Mouse (Mus musculus): ENCODE data around the gene Gm49322. TPM values are rescaled to one million over a fixed set of nuclear protein-coding genes. Genes with fewer than 3 reads are reported as not detected.
A peak's percentile ranks its signal among the peaks of the same experiment; 100 is the strongest.
"Not testable (repeated sequence)": the region's sequence is repeated elsewhere in the genome, so short reads cannot be mapped to it uniquely, and the experiment has no call there.

The Gm49322 gene
- 1.5 and 1.7 TPM in 2 replicates for polyA plus RNA-seq (2015; fragmentation: Nextera tagmentation; extraction: Ambion mirVana)

DNA sequence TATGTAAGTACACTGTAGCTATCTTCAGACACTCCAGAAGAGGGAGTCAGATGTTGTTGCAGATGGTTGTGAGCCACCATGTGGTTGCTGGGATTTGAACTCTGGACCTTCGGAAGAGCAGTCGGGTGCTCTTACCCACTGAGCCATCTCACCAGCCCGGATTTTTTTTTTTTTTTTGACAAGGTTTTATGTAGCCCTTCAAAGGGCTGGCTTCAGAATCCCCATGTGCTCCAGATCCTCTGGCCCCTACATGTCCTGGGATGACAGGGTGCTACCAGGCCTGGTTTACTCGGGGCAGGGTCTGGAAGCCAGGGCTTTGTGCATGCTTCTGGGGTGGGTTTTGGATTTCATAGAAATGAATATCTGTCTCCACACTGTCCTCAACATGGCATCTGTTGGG, at the start of gene Gm49322:
Gene Gm49322, plus strand, starts transcription at position 301 of the 400 bp plus-strand sequence.
- peaks cover 31% of the 10 kb centered on the region for H3K4me1 ChIP-seq
- H3K27ac ChIP-seq (replicated peaks); H3K9me3 ChIP-seq; H3K4me3 ChIP-seq; ATAC-seq (ENCODE audit: extremely low read depth, insufficient number of reproducible peaks, low FRiP score, low TSS enrichment); H3K27me3 ChIP-seq (replicated peaks): not testable (repeated sequence)
- peak within 1 kb of the TSS; percentile 40; the same call in 1 of the 2 replicates for H3K9ac ChIP-seq
- 0 out of 2 replicates have a peak within 1 kb of the TSS, but pooled peaks have one; percentile 94 for H3K4me2 ChIP-seq
- WGBS, result 75% methylated on average over 4 of the region's 4 CpGs
- peaks cover 48% of the 10 kb centered on the region for H3K36me3 ChIP-seq

DNA sequence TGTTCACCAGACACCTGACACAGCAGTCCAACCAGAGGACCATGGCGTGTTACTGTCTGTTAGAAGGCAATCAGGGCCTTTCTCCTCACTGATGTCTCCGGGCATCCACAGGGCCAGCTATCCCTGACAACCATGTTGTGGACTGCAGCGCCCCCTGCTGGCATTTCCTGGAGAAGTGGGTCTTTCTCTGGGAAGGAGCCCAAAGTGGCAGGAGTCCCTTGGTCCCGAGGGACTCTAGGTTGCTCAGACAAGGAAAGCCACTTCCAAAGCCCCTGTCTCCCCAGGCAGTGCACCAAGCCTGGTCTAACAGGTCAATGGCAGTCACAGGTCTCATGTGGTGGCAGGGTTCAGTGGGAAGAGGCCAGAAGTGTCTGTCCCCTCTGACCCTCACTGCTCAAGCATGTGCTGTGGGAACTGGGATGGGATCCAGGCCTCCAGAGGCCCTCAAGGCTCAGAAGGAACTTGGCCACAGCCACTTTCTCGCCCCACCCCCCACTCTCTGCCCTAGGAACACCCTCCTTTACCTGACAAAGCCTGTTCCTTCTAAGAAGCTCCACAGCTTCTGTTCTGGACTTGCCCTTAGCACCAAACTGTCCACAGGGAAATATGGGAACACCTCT, 48.4 kb upstream of the Gm49322 start:
- H3K4me2 ChIP-seq, result no peak overlapping the region

DNA sequence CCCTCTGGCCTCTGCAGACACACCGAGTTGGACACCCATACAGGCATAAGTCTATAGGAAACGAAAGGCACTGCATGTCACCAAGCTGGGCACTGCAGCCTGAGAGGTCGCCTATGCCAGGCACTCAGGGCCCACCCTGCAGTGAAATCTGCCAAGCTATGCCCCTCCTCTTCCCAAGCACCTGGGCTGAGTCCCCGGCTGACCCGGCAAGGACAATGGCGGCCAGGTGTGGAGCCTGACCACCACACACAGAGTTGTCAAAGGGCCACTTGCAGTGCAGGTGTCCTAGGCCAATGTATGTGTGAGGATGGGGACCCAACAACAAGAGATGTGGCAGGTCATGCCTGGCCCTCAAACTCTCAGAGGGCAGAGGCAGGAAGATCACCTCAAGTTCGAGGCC, 46.4 kb upstream of the Gm49322 start:
- Histone ChIP-seq H3K4me3 (no peak overlapping the region), H3K27me3 (replicated peaks) (no peaks in the 10 kb centered on the region), H3K9ac (0 out of 2 replicates have a peak overlapping the region, but pooled peaks have one; percentile 28), H3K9me3 (no peaks in the 10 kb centered on the region), H3K4me1 (peaks cover 52% of the 10 kb centered on the region), H3K27ac (replicated peaks) (no peak overlapping the region), H3K4me2 (peak overlapping the region; percentile 96; the same call in 1 of the 2 replicates), H3K36me3 (no peaks in the 10 kb centered on the region)
- WGBS, result 92% methylated on average over 7 of the region's 7 CpGs
- ATAC-seq (ENCODE audit: extremely low read depth, insufficient number of reproducible peaks, low FRiP score, low TSS enrichment), result no peak

More for the DNA sequence above, 48.4 kb upstream of the Gm49322 start:
- H3K4me3 ChIP-seq, result no peak overlapping the region
- ATAC-seq (ENCODE audit: extremely low read depth, insufficient number of reproducible peaks, low FRiP score, low TSS enrichment), result no peak
- peaks cover 70% of the 10 kb centered on the region for H3K4me1 ChIP-seq
- WGBS, result 28% methylated on average over 5 of the region's 5 CpGs
- H3K9me3 ChIP-seq, result no peaks in the 10 kb centered on the region
- no peaks in the 10 kb centered on the region for H3K27me3 ChIP-seq (replicated peaks)
- H3K27ac ChIP-seq (replicated peaks), result no peak overlapping the region
- H3K36me3 ChIP-seq, result no peaks in the 10 kb centered on the region
- H3K9ac ChIP-seq, result peak overlapping the region; percentile 30; the same call in 1 of the 2 replicates

DNA sequence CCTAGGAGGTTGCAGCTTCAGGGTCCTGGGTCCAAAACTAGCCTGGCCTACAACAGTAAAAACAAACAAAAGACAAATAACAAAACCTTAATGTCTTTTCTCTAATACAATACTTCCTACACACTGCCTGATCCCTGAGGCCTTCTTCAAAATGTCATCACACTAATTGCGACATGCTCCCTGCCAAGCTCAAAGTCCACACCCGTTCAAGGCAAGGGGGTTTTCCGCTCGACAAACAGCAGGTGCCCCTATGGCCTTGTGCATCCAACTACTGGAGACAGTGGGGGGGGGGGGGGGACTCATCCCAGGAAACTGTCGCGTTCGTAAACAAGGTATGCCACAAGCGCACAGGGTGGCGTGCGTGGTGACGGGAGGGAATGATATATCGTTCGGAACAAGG, 45.2 kb upstream of the Gm49322 start:
- Histone ChIP-seq H3K4me3 (peak overlapping the region; percentile 100), H3K9me3 (no peaks in the 10 kb centered on the region), H3K36me3 (peaks cover 2% of the 10 kb centered on the region; the same call in 1 of the 2 replicates), H3K27me3 (replicated peaks) (no peaks in the 10 kb centered on the region), H3K4me1 (peaks cover 46% of the 10 kb centered on the region), H3K9ac (peak overlapping the region; percentile 91), H3K27ac (replicated peaks) (0 out of 2 replicates have a peak overlapping the region, but pooled peaks have one; percentile 91), H3K4me2 (peak overlapping the region; percentile 96)
- WGBS, result 1% methylated on average over 13 of the region's 13 CpGs
- ATAC-seq (ENCODE audit: extremely low read depth, insufficient number of reproducible peaks, low FRiP score, low TSS enrichment), result no peak

DNA sequence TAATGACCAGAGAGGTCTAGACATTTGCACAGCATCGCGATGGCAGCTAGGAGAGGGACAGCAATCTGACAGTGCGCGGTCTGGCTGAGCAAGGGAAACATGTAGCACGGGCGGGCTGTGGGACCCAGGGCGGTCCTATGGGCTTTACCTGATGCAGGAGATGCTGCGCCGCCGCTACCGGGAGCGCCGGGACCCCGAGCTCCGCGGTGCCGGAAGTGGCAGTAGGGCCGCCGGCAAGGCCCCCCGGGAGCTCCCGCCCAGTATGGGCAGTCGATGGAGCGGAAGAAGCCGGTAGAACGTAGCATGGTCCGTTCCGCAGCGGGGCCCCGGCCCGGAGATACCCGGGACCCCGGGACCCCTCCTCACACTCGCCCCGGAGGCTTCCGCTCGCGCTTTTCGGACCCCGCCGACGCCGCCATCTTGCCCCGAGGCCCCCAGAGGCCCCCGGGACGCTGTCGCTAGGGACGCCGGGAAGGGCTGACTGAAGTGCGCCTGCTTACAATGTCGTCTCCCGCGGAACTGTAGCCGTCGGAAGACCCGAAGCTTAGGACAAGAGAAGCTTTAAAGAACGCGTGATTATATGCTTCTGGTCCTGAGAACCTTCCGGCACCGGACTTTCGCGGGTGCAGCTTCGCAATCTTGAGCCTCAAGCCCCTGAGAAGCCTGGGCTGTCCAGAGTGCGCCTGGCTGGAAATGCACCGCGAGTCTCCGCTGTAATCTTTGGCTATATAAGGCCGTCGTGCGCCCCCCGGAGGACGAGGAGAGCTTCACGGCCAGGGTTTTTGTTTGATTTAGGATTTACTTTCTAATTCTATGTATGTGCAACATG, 44.5 kb upstream of the Gm49322 start, which contains the start of gene Rexo1:
Gene Rexo1, minus strand, starts transcription at position 445 of the 829 bp plus-strand sequence.
- H3K4me1 ChIP-seq, result peaks cover 48% of the 10 kb centered on the region
- peak within 1 kb of the TSS; percentile 91 for H3K27ac ChIP-seq (replicated peaks)
- H3K4me2 ChIP-seq, result peak within 1 kb of the TSS; percentile 96
- WGBS, result under 1% methylated on average over 72 of the region's 72 CpGs
- peak within 1 kb of the TSS; percentile 91 for H3K9ac ChIP-seq
- peaks cover 4% of the 10 kb centered on the region; the same call in 1 of the 2 replicates for H3K36me3 ChIP-seq
- H3K27me3 ChIP-seq (replicated peaks), result no peaks in the 10 kb centered on the region
- H3K4me3 ChIP-seq, result peak within 1 kb of the TSS; percentile 100
- H3K9me3 ChIP-seq, result no peaks in the 10 kb centered on the region
- ATAC-seq (ENCODE audit: extremely low read depth, insufficient number of reproducible peaks, low FRiP score, low TSS enrichment), result peak; percentile 66; the same call in 1 of the 2 replicates

DNA sequence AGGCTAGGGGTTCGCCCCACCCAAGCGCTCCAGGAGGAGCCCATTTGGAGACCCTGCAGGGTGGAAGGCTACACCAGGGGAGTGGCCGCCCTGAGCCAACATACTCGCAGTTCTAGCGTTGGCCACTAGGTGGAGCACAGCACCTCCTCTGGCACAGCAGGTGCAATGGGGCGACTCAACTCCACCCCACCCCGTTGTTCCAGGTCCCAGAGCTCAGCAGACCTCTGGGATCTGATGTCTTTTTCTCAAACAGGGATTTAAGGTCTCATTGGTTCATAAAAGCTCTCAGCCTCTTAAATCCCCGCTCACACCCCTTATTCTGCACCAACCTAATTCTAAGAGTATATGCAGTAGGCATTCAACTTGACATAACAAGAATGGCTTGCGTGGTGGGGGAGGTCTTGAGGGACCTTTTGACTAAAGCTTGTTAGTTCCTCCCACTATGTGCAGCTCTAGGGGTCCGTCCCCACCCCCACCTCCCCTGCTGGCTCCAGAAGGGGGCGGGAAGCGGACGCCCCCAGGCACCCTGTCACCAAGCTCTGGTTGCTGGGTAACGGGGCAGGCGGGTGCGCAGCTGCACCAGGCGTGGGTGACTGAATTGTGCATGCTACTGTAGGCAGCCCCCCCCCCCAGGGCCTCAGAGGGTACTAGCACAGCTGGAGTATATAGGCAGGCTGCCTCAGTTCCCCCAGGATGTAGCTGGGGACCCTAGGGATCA, 39.3 kb upstream of the Gm49322 start:
- Histone ChIP-seq H3K27ac (replicated peaks) (no peak overlapping the region), H3K4me3 (no peak overlapping the region), H3K9ac (peak overlapping the region; percentile 14; the same call in 1 of the 2 replicates), H3K4me2 (no peak overlapping the region), H3K9me3 (no peaks in the 10 kb centered on the region), H3K27me3 (replicated peaks) (no peaks in the 10 kb centered on the region), H3K36me3 (peaks cover 20% of the 10 kb centered on the region), H3K4me1 (peaks cover 36% of the 10 kb centered on the region)
- no peak for ATAC-seq (ENCODE audit: extremely low read depth, insufficient number of reproducible peaks, low FRiP score, low TSS enrichment)
- WGBS, result 25% methylated on average over 17 of the region's 17 CpGs

DNA sequence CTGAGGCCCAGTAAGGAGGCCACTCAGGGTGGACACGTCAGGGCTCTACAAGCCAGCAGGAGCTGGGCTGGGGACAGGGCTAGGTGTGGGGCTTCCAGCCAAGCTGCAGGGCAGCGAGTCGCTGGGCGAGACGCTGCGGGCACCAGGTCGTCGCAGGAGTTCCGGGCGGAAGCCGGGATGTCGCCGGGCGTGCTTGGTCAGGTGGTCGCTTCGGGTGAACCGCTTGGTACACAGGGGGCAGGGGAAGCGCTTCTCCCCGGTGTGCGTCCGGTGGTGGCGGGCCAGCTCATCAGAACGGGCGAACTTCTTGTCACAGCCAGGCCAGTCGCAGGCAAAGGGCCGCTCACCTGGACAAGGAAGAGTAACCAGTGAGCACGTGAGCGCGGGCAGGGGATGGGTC, 36.9 kb upstream of the Gm49322 start:
- no peak overlapping the region for H3K4me2 ChIP-seq
- no peak for ATAC-seq (ENCODE audit: extremely low read depth, insufficient number of reproducible peaks, low FRiP score, low TSS enrichment)
- no peak overlapping the region for H3K9ac ChIP-seq
- no peaks in the 10 kb centered on the region for H3K9me3 ChIP-seq
- peaks cover 20% of the 10 kb centered on the region for H3K36me3 ChIP-seq
- no peak overlapping the region for H3K27ac ChIP-seq (replicated peaks)
- 93% methylated on average over 29 of the region's 29 CpGs for WGBS
- H3K27me3 ChIP-seq (replicated peaks), result no peaks in the 10 kb centered on the region
- no peak overlapping the region for H3K4me3 ChIP-seq
- H3K4me1 ChIP-seq, result peaks cover 55% of the 10 kb centered on the region

DNA sequence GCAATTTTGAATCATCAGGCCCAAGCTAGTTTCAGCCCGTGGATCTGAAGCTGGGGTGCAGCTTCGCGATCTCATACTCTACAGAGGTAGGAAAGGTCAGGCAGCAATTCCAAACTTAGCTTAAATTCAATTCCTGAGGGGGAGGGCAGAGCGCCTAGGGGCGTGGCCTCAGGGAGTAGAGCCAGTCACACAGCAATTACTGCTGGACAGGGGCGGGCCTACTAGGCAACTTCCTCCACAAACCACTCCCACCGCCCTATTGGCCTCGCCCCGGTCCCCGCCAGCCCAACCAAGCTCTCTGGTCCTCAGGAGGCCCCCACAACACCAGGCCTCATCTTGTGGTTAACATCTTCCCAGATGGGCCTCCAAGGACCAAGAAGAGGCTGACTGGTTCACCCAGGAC, 36.2 kb upstream of the Gm49322 start:
- Histone ChIP-seq H3K4me3 (peak overlapping the region; percentile 36), H3K9ac (peak overlapping the region; percentile 77), H3K36me3 (peaks cover 20% of the 10 kb centered on the region), H3K4me1 (peaks cover 63% of the 10 kb centered on the region), H3K9me3 (no peaks in the 10 kb centered on the region), H3K4me2 (peak overlapping the region; percentile 59), H3K27ac (replicated peaks) (no peak overlapping the region), H3K27me3 (replicated peaks) (no peaks in the 10 kb centered on the region)
- 30% methylated on average over 10 of the region's 10 CpGs for WGBS
- no peak; the same call in 1 of the 2 replicates for ATAC-seq (ENCODE audit: extremely low read depth, insufficient number of reproducible peaks, low FRiP score, low TSS enrichment)

DNA sequence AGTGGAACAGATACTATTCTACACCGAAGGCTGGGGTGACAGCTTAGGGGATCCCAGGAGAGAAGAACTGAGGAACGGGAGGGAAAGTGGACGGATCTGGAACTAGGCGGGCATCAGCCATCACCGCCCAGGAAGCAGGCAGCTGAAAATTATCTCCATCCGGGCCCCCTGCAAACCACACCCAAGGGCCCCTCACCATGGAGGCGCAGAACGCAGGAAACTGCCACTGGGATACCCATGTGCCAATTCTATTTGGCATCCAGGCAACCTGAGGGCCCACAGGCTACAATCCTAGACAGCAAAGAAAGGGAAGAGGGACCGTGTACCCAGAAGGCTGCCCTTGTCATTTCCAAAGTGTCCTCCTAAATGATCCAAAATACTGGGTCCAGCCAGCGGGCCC, 35.4 kb upstream of the Gm49322 start:
- Histone ChIP-seq H3K27me3 (replicated peaks) (no peaks in the 10 kb centered on the region), H3K4me2 (peak overlapping the region; percentile 59), H3K4me3 (peak overlapping the region; percentile 36), H3K27ac (replicated peaks) (no peak overlapping the region), H3K9me3 (no peaks in the 10 kb centered on the region), H3K4me1 (peaks cover 71% of the 10 kb centered on the region), H3K9ac (peak overlapping the region; percentile 77), H3K36me3 (peaks cover 20% of the 10 kb centered on the region)
- WGBS, result 78% methylated on average over 10 of the region's 10 CpGs
- ATAC-seq (ENCODE audit: extremely low read depth, insufficient number of reproducible peaks, low FRiP score, low TSS enrichment), result no peak

DNA sequence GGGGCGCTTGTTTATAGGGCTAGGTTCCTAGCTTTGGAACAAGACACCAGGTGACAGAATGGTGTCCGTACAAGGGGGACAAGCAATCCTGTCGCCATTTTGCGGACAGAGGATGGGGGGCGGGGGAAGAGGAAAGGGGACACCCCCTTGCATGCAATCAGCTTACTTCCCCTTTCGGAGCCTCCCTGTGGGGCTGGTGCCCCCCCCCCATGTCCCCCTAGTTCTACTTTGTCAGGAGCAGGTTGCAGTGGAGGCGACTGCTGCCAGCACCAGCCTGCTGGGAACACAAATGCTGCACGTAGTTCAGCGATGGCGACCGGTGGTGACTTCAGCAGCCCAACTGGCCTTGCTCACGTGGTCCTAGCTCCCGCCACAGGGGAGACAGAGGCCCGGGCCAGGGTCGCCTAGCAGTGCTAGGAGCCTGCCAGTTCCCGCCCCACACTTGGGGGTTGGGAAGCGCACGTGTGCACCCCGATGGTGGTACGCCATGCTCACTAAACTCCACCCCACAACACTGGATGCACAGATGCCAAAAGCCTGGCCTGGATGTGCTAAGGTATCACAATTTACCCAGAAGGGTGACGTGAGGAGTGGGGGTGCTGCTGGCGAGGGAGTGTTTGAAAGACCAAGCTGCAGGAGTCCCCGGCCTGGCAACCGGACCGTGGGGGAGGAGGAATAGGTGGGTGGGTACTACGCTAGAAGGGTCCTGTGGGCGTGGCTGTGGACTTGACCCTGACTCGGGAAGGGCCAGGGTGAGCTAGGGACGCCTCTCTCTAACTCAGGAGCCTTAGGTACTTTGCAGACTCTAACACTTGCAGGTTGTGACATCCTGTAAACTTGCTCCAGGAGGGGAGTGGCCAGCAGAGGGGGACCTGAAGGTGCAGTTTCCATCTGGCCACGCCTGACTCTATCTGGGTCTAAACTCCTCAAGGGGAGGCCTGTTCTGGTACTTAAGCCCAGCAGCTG, 34.7 kb upstream of the Gm49322 start:
- peaks cover 16% of the 10 kb centered on the region for H3K36me3 ChIP-seq
- H3K27ac ChIP-seq (replicated peaks), result peak overlapping the region; percentile 58
- H3K4me1 ChIP-seq, result peaks cover 77% of the 10 kb centered on the region
- ATAC-seq (ENCODE audit: extremely low read depth, insufficient number of reproducible peaks, low FRiP score, low TSS enrichment), result no peak
- H3K4me2 ChIP-seq, result peak overlapping the region; percentile 59
- H3K9ac ChIP-seq, result peak overlapping the region; percentile 77
- WGBS, result 22% methylated on average over 30 of the region's 30 CpGs
- H3K4me3 ChIP-seq, result peak overlapping the region; percentile 36
- no peaks in the 10 kb centered on the region for H3K27me3 ChIP-seq (replicated peaks)
- H3K9me3 ChIP-seq, result no peaks in the 10 kb centered on the region

Measured in heart, embryonic 13.5 days (tissue).